Mouse (Mus musculus): ENCODE results near the gene Rtn4r. TPM values are rescaled to one million over a fixed set of nuclear protein-coding genes. Genes with fewer than 3 reads are reported as not detected.

Gene Rtn4r
- polyA plus RNA-seq, 2 experiments from 2014 or later = not detected

DNA sequence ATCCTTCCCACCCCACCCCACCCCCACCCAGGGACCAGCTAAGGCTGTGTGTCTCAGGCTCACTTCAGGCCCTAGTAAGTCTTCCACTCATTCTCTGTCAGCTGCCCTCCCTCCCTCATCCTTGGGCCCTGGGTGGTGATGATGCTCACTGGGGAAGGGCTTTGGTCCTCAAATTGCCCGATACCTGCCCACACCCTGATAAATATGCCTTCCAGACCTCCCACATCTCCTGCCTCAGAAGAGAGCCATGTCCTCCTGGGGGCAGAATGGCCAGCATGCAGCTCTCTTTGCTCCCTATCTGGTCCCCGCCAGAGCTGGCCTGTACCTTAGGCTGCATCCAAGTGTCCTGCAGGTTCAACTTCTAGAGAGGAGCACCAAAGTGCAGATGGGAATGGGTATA lies 2.3 kb upstream of the Rtn4r start:
- ATAC-seq = no peak

DNA sequence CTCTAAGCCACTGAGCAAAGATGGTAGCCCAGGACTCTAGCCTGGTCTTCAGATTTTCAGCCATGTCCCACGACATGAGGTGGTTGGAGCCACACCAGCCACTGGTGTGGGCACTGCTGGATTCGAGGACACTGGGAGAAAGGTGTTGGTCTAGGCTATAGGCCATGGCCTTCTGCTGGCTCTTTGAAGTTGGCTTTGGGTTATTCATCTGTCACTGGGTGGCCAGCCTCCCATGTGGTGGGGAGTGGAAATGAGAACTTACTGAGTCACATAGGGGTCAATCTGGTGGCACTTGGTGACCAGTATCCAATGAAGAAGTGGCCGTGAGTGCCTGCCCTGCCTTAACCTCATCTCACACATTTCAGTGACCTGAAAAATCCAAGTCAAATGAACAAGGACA lies 1.2 kb upstream of the Rtn4r start:
- no peak for ATAC-seq

DNA sequence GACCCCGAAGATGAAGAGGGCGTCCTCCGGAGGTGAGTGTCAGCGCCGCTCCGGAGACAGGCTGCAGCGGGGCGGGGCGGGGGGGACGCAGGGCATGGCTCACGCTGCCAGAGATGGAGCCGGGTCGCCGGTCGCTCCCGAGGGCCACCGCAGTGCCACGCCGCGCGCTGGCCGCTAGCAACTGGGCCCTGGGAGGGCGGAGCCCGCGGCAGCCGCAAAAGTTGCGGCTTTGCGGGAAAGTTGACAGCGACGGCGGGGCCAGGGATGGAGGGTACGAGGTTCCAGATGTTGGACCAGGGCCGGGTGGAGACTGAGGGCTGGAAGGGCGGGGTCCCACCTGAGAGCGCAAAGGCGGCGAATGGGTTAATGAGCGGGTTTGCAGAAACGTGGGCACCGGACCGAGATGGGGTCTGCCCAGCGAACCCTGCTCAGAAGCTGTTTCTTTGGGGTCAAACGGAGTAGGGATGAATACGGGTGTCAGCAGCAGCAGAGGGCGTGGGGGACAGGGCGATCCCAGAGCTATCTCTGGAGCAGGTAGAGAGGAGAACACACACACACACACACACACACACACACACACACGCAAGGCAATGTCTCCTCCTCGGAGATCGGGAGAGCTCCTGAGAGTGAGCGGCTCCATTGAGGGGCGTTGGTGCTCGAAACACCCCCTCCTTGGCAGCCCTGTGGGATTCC lies 575 bp downstream of the Rtn4r start:
- ATAC-seq = no peak

DNA sequence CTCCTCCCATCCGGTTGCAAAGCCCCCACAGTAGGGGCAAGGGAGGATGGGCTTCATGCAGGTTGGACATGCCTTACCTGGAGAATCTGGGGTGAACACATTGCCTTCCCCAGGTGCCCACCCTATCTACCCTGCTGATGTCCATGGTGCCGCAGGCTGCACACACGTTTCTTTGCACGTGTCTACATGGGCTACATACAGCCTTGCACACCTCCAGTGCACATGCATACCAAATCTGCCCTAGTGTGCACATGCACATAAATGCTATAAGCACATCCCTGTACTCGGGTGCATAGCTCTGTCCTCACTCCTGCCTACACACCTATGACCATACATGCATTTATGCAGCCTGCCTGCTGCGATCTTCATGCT lies 1.1 kb downstream of the Rtn4r start:
- no peak for ATAC-seq

DNA sequence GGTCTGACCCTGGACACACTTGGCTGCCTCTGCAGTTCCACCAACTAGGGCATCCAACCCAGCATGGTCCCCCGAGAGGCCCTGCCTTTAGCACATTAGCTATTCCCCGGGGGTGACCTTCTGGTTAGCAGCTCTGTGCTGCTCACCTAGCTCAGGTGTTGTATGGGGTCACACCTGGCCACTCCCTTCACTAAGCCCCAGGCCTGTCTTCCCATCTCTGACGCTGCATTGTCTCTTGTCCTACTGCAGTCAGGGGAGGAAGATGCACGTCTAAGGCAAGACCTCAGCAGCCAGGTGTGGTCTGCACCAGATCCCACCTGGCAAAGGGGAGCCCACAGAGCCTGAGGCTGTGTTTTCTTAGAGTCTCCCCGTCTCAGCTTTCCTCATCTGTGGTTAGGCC lies 2.0 kb downstream of the Rtn4r start:
- ATAC-seq = no peak

DNA sequence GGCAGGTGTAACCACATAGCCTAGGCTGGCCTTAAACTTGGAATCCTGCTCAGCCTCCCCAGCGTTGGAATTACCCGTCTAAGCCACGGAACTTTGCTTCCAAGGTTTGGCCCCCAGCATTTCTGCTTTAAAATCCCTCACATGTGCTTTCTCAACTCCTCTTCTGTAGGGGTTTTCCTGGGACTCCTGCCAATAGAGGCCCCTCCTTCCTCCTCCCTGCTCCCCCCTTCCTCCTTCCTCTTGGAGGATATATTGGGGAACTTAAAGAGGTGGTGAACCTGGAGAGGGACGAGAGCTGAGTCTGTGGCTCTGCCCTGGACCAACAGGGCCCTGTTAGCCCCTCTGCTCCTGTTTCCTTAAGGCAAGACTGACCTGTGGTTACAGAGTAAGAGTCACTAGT lies 2.8 kb downstream of the Rtn4r start:
- no peak for ATAC-seq

DNA sequence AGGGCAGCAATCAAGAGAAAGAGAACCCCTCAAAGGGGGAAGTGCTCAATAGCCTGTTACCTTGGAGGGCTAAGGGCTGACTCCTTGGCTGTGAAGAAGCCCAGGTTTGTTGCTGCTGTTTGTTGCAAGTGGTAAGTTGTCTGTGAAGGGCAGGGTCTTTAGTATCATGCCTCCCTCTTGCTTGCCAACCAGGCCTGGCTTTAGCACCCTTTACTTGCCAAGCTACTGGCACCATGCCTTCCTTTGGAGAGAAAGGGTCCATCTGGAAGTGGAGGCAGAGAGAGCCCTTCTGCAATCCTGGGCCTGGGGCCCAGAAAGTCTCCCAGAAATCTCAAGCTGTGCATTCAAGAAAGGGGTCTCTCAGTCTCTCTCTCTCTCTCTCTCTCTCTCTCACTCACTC lies 3.3 kb downstream of the Rtn4r start:
- ATAC-seq = no peak

DNA sequence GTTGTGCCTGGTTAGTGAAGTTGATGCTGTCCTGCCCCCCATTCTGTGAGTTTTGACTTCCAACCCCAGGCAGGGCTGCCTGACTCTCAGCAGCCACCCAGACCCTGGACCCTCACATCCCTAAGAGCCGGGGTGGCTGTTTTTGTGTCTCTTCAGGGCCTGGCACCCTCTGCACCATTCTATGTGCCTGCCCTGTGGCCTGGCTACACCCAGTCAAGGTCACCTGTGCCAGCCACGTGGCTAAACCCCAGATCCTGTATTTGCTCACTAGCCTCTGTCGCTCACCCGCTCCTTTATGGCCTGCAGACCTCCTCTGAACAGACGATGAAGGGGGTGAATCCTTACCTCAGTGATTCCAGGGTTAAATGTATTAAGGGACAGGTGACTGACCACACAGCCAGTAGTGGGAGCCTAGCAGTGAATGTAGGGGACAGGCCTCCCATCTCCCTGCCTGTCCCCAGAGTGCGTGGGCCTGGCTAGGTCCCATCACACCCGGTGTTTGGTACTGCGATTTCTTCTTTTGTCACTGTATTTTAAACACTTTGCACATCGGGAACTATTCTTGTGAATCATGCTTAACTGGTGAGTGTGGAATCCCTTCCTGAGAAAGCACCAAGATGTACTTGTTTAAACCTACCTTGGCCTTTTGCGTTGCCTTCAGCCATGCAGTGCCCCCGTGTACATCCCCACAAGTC lies 4.0 kb downstream of the Rtn4r start:
- ATAC-seq = no peak

DNA sequence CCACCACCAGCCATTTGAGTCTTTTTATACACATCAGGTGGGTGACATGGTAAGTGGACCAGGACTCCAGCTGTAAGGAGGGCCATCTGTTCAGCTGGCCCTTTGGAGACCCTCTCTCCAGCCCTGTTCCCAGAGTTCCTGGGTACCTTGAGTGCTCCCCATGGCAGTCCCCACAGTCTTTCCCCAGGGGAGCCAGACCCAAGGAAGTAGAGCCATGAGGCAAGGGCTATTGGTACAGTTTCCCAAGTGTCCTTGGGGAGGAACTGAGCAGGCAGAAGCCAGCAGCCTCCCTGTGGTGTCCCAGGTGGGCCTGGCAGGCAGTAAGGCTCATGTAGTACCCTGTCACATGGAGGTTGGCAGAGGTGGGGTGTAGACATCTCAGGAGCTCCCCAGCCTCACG lies 4.6 kb downstream of the Rtn4r start:
- ATAC-seq = no peak

DNA sequence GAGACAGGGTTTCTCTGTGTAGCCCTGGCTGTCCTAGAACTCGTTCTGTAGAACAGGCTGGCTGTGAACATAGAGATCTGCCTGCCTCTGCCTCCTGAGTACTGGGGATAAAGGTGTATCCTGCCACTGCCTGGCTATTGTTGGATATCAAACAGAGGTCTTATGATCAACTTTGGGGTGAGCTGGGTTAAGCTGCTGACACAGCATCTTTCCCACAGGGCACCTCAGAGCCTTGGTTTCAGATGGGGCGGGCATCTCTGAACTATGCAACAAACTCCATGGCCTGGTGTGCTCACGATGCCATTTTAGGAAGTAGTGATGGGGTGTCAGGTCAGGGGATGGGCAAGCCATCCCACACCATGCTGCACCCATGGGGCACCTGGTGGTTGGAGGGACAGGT lies 5.1 kb downstream of the Rtn4r start:
- ATAC-seq = no peak

DNA sequence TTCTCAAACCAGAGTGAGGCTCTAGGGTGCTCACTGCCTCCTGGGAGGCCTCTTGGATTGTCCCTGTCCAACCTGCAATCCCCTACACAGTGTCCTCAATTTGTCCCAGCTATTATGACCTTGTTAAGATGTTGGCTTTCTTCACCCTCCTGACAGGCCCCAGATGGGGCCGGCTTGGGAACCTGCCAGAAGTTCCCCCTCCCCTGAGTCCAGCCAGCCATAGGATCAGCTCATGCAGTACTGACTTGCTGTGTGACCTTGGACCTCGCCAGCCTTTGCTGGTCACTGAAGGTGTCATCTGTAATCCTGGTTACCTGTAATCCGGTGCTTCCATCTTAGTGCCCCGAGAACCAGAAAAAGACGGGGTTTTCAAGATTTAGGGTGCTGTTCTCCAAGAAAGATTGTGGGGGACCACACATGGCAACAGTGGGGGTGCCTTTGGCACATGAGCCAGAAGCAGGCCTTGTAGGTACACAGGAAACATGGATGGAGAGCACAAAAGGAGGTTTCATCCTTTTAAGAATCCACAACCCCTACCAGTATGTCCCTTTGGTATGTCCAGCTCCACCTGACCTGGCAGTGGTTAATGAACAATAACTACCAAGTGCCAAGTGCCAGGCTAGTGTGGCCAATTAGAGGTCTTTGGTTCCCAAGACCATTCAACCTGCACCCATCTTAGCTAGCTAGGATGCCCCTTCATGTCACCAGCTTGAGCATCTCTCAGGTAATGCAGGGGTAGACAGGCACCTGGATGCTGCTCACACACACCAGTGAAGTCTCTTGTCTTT lies 5.9 kb downstream of the Rtn4r start:
- no peak for ATAC-seq

DNA sequence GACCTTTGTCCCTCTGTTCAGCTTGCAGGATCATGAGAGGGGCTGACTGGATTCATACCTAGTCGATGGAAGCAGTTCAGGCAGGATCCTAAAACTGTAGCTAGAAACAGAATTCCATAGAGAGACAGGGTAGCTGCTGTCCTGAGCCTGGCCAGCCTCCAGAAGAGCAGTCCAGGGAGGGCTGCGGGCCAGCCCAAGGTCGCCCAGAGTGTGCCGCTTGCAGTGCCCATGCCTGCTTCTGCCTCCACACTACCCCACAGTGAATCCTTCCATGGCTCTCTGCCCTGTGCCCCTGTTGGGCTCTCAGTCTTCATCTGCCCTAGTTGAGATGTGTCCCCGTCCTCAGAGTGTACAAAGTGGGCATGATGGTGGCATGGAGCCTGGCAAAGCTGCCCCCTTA lies 7.8 kb downstream of the Rtn4r start:
- no peak for ATAC-seq

DNA sequence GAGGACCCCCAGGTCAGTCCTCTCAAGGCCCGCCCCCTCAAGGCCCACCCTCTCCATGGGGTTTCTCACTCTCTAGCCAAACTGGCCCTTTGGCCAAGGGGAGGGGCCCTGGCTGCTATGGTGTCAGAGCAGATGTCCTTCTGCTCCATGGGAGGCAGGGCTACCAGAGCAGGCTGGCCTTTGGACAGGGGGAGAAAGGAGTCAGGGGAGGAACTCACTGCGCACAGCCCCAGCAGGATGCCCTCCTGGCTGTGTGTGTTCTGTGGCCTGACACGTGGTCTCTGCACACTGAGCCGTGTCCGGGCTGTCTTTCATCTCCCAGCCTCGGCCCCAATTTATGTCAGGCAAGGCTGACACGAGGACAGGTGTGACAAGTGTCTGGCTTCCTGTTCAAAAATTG lies 8.6 kb downstream of the Rtn4r start:
- ATAC-seq = no peak

DNA sequence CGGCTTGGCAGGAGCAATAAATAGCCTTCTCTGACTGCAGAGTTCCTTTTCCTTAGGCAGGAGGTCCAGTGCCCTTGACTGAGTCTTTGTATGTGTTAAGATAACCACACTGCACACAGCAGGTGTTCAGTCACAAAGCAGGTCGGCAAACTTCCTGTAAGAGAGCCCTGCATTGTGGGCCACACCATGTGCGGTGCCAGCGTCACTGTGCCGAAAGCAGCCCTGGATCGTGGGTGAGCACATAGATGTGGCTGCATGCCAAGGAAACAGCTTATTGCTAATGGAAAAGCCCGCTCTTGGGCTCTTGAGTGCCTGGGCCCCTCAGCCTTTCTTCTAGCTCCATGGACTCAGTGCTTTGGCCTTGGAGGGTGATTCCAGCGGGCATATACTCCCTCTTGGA lies 16.8 kb downstream of the Rtn4r start:
- no peak for ATAC-seq

DNA sequence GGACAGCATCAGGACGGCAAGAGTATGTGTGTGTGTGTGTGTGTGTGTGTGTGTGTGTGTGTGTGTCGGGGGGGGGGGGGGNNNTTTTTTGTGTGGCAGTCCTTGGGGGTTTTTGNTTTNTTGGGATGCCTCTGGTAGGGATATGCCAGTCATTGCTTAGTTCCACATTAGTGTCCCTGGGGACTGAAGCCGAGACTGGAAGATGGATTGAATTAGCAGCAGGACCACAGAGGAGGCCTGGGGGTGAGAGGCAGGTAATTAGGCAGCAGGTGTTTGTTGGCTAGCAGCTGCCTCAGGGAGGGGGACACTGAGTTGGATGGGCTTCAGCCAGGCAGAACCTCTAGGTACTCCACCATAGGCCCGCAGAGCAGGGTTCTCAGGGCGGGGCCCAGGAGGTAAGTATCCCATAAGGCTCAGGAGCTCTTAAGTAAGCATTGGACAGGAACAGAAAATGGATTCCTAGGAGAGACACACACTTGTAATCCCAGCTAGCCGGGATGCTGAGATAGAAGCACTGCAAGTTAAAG lies 18.0 kb downstream of the Rtn4r start:
- ATAC-seq = no peak

DNA sequence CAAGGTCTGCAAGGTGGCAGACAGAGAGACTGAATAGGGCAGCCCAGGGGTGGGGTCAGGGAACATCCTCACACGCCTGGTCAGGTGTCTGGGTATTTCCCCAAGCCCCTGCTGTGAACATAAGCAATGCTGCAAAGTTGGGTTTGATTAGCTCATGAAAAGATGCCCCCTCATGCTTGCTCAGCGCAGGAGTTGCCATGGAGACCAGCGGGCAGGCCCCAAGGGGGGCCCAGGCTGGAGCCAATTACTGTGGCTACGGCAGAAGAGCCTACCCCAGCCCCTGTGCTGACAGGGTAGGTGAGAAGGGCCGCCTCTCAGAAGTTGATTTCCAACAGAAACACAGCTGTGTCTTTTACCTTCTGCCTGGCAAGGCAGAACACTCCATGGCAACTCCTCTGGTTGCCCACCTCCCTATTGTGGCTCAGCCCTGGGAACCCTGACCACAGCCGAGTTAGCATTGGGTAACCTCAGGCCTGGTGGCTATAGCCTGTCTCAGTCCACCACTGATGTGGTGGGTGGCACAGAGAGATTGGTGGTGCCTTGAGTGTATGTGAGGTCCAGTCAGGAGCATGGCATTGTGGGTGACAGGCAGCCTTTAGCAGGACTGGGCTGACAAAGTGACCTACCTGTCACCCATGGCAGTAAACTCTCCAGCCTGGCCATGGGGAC lies 20.9 kb downstream of the Rtn4r start:
- no peak for ATAC-seq

DNA sequence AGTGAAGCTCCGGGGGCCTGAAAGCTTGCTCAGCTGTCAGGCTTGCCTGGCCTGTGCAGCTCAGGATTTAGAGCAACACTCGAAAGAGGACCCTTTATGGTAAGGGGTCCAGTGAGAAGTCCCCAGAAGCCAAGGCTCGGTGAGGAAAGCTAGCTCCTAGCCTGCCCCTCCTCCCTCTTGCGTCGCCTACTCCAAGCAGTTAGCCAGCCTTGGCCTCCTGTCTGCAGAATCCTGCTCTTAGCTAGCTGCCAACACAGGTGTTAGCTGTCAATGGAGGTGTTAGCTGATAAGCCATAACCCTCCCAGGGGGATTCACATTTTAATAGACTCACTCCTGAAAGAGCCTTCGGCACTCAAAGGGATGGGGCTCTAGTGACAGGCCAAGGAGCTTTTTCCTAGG lies 21.8 kb downstream of the Rtn4r start:
- no peak for ATAC-seq

DNA sequence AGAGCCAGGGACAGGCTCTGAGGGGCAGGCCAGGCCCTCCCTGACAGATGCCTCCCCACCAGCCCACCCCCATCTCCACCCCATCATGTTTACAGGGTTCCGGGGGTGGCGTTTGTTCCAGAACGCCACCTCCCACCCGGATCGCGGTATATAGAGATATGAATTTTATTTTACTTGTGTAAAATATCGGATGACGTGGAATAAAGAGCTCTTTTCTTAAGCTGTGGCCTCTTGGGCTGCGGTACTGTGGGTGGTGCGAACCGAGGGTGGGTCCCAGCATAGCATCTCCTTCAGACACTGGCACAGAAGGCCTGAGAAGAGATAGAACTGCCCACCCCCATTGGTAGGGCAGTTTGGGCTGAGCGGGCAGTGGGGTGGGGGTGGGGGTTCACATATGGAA lies 24.7 kb downstream of the Rtn4r start:
- no peak for ATAC-seq

DNA sequence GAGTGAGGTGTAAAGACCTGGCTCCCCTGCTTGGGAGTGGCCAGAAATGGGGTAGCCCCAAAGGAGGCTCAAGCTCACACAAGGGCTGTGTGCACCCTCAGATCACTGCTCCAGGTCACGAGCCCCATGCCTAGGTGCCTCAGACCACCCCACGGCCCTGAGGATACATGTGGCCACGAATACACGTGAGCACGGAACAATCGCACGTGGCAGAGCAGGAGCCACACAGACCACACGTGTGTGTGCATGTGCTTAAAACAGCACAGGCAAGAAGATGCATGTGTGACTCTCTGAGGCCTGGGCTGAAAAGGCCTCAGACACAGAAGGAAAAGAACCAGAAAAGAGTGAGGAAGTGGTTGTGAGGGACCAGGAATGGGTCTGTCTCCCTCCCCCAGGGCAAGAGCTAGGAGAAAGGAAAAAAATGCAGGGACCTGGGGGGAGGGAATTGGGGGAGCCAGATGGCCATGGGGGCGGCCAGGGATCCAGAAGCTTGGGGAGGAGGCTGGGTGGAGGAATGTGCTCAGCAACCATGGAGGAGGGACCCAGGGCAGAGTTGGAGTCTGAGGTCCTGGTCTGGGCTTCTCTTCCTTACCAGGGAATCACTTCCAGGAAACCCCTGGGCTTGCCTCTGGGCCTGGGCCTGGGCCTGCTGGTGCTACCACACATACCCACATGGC lies 25.5 kb downstream of the Rtn4r start:
- no peak for ATAC-seq

DNA sequence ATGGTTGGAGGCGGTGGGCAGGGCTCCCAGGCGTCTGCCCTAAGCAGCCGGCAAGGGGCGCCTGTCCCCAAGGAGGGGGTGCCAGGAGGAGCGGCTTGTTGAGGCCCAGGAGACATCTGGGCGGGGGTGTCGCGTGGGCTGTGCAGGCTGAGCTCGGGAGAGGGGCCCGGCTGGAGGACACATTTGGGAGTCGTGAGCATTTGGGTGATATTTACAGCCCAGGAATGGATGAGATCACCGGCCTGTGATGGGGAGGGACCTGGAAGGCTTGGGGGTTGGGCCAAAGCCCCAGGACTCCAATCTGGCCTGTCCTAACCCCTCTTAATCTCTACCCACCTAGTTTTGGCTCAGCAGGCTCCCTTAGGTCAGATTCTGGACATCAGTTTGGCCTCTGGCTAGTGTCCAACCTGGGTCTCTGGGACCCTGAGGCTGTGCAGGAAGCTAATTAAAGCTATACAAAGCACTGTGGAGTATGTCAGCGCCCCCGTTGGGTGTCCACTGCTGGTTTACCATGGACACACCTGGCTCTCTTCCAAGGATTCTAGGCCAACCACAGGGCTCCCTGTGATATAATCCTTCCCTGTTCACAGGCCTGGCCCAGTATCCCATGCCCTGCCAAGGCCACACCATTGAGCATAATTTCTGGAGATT lies 27.2 kb downstream of the Rtn4r start:
- no peak for ATAC-seq

DNA sequence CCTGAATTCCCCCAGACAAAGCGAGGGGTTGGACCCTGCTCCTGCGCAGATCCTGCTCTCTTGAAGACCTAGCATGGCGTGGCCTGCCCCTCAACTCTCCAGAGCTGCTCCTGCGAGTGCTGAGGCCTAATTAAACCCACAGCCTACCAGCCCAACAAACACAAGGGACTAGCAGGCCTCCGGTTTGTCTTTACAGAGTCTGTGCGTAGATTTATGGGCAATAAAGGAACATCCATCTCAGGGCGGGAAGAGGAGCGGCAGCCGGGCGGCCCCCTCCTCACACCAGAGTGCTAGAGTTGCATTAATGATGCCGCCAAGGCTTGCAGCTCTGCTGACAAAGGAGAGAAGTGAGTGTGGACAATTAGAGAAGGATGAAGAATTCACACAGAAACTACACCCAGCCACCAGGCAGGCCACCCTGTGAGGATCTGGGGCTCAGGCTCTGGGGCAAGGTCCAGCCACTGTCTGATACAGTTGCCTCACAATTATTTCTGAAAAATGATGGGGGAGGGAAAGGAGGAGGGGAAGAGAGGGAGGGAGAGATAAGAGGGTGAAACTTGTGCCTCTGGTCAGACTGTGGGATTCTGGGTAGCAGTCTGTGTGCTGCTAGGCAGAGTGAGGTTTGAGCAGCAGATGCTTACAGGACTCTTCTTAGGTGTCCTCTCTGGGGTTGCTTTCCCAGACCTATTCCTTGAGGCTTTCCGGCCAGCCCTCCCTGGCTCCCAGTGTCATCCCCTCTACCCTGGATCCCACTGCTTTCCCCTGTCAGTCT lies 29.3 kb downstream of the Rtn4r start:
- no peak for ATAC-seq
